Mouse (Mus musculus) ES-E14 (cell line): ENCODE measurements around the gene Arap2. TPM values are rescaled to one million over a fixed set of nuclear protein-coding genes. Genes with fewer than 3 reads are reported as not detected.

ENCODE experiments used
- DNase-seq: peaks from one replicate; pipeline ENCODE4 v3.0.0-alpha.2; 2013; ENCODE audit warnings: low read depth, low spot score
- H3K27ac ChIP-seq: 2 replicates; pipeline ENCODE4 v1.5.1; 2012; ENCODE audit warnings: low read depth, mild to moderate bottlenecking, low read length, moderate library complexity, mixed read lengths; ENCODE audit not compliant: poor library complexity, insufficient read depth, severe bottlenecking
- H3K36me3 ChIP-seq: 2 replicates; pipeline ENCODE4 v1.6.1; 2012; ENCODE audit warnings: mild to moderate bottlenecking, low read length, moderate library complexity, mixed read lengths; ENCODE audit not compliant: control insufficient read depth, poor library complexity, insufficient read depth, severe bottlenecking
- H3K4me1 ChIP-seq, 2 experiments: fragments of 150-350 bp in 1 of 2; sonication (generic) in 1 of 2; 2 replicates each; pipeline ENCODE4 v1.6.1; 2012; ENCODE audit warnings: low read length in 2 of 2, mild to moderate bottlenecking in 1 of 2, mixed read lengths in 1 of 2; ENCODE audit not compliant: control insufficient read depth in 2 of 2, insufficient read depth in 2 of 2, poor library complexity in 1 of 2
- H3K4me3 ChIP-seq, 2 experiments: fragments of 150-350 bp in 1 of 2; sonication (generic) in 1 of 2; 2 replicates each; pipeline ENCODE4 v1.5.1; 2012; ENCODE audit warnings: low read length in 2 of 2, low read depth in 1 of 2, mild to moderate bottlenecking in 1 of 2, mixed read lengths in 1 of 2; ENCODE audit not compliant: insufficient read depth in 1 of 2, poor library complexity in 1 of 2, severe bottlenecking in 1 of 2
- H3K9ac ChIP-seq: 2 replicates; pipeline ENCODE4 v1.6.1; 2012; ENCODE audit warnings: low read depth, mild to moderate bottlenecking, low read length, mixed read lengths; ENCODE audit not compliant: poor library complexity, insufficient read depth, severe bottlenecking
- H3K9me3 ChIP-seq: fragments of 150-350 bp; sonication (generic); 2 replicates; pipeline ENCODE4 v1.6.1; 2012; ENCODE audit warnings: low read depth, mild to moderate bottlenecking, low read length; ENCODE audit not compliant: control insufficient read depth, insufficient read depth
- CHD2 ChIP-seq: IDR thresholded peaks from 2 replicates; pipeline ENCODE4 v1.6.1; 2014; ENCODE audit warnings: mild to moderate bottlenecking, low read depth, low read length, inconsistent platforms
- HCFC1 ChIP-seq: IDR thresholded peaks from 2 replicates; pipeline ENCODE4 v1.6.1; 2012; ENCODE audit warnings: low read length, inconsistent platforms, borderline replicate concordance; ENCODE audit not compliant: insufficient read depth
- MAFK ChIP-seq: IDR thresholded peaks from 2 replicates; pipeline ENCODE4 v1.6.1; 2014; ENCODE audit warnings: mild to moderate bottlenecking, low read depth, low read length, inconsistent platforms; ENCODE audit not compliant: insufficient read depth
- ZC3H11A ChIP-seq: IDR thresholded peaks from 2 replicates; pipeline ENCODE4 v1.6.1; 2012; ENCODE audit warnings: low read depth, mild to moderate bottlenecking, inconsistent platforms, low read length, borderline replicate concordance
- ZNF384 ChIP-seq: IDR thresholded peaks from 2 replicates; pipeline ENCODE4 v1.6.1; 2012; ENCODE audit warnings: low read depth, low read length, inconsistent platforms
- in situ Hi-C, 2 experiments: fragments of 600-800 bp; cut with MboI; formaldehyde crosslinking; loops; one replicate each; pipeline ENCODE4 v1.15.1; 2025; ENCODE audit warnings: low sequenced_read_pairs in 2 of 2, inconsistent platforms in 1 of 2; ENCODE audit not compliant: unreplicated experiment in 2 of 2
- total RNA-seq: library from RNA; depleted of rRNA; stranded (reverse); fragments of 300-350 nt; gene quantifications from 2 replicates; pipeline ENCODE4 v1.2.3, GENCODE M21; 2012

Gene Arap2
- total RNA-seq, 1 experiment = 11.1 TPM

GRCm38 (mm10) chr5:62760791-62761504 lies 5.0 kb downstream of the Arap2 start:
- no peaks in the 10 kb centered on the region for H3K9me3 ChIP-seq
- H3K27ac ChIP-seq = no peak overlapping the region

GRCm38 (mm10) chr5:62755808-62756527 lies 10.0 kb downstream of the Arap2 start:
- TF ChIP-seq CHD2 = no peak
- H3K27ac ChIP-seq = no peak overlapping the region
- H3K4me1 ChIP-seq = no peaks in the 10 kb centered on the region
- H3K36me3 ChIP-seq = no peaks in the 10 kb centered on the region
- no peaks in the 10 kb centered on the region for H3K9me3 ChIP-seq
- in situ Hi-C loops = no loop called here
- H3K4me3 ChIP-seq = no peak overlapping the region
- no peak for DNase-seq
- H3K9ac ChIP-seq = no peak overlapping the region

More at GRCm38 (mm10) chr5:62760791-62761504, 5.0 kb downstream of the Arap2 start:
- in situ Hi-C loops = no loop called here
- no peak for TF ChIP-seq CHD2
- no peak for TF ChIP-seq MAFK
- TF ChIP-seq ZNF384 = no peak
- TF ChIP-seq HCFC1 = no peak
- TF ChIP-seq ZC3H11A = no peak
- H3K4me1 ChIP-seq = peaks cover 2% of the 10 kb centered on the region in 2 experiments; a peak in 1 of 4 replicates
- no peak overlapping the region for H3K4me3 ChIP-seq
- no peaks in the 10 kb centered on the region for H3K36me3 ChIP-seq
- no peak for DNase-seq
- no peak overlapping the region for H3K9ac ChIP-seq

DNA sequence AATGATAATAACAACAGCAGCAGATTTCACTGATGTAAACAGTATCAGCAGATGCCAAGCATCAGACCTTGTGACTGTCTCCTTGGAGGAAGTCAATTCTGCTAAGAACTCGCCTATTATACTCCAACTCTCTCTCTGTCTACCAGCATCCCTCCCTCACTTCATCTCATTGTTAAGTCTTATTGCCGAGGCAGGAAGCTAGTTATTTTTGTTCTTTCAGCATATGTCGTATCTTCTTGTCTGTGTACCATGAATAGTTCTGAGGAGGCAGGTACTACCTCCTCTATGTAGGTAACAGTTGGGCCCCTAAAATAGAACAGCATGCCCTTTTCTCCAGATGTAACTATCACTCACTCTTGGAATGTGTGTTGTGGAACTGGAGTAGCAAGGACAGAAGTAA lies 13.0 kb downstream of the Arap2 start:
- Histone ChIP-seq H3K4me3 (no peak overlapping the region), H3K9me3 (no peaks in the 10 kb centered on the region), H3K4me1 (no peaks in the 10 kb centered on the region), H3K9ac (no peak overlapping the region), H3K36me3 (no peaks in the 10 kb centered on the region), H3K27ac (no peak overlapping the region)
- in situ Hi-C loops = no loop called here
- DNase-seq = no peak
- TF ChIP-seq HCFC1 = no peak

DNA sequence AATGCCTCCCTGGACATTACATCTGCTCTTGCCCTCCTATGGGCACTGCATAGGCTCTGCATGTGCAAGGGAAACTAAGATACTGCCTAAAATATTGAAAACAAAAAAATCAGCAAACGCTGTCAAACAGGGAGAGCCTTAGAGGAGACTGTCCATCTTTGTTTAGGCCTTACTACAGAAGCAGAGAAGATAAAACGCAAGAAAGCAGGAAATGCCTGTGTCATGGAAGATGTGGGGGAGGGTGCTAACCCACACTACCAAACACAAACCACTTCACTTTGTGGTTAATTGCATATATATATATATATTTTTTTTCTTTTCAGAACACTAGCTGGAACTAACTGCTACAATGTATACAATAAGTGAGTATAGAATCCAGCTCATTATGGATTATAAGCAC lies 14.3 kb downstream of the Arap2 start:
- Histone ChIP-seq H3K4me1 (no peaks in the 10 kb centered on the region), H3K4me3 (no peak overlapping the region), H3K27ac (no peak overlapping the region), H3K9ac (no peak overlapping the region), H3K36me3 (no peaks in the 10 kb centered on the region), H3K9me3 (no peaks in the 10 kb centered on the region)
- no peak for TF ChIP-seq ZNF384
- DNase-seq = no peak
- in situ Hi-C loops = no loop called here

DNA sequence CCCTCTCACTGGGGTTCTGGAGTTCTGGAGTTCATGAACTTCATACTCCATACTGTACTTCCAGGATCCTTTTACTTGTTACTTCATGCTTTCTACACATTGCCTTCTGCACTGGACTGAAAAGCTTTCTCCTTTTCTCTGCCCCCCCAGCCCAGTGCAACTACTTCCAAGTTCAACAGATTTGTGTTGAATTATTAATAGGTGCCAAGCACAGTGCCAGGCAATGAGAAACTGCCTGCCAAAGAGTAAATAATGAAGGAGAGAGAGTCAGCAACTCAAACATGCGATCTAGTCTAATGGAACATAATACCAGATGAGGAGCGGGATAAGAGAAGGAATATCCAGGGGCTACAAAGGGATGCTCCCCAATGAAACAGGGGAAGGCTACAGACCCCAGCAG lies 17.8 kb downstream of the Arap2 start:
- H3K36me3 ChIP-seq = no peaks in the 10 kb centered on the region
- TF ChIP-seq MAFK (no peak), ZC3H11A (no peak), ZNF384 (no peak), HCFC1 (no peak), CHD2 (no peak)
- H3K4me1 ChIP-seq = no peaks in the 10 kb centered on the region
- in situ Hi-C loops = no loop called here
- H3K4me3 ChIP-seq = no peak overlapping the region
- no peak overlapping the region for H3K27ac ChIP-seq
- DNase-seq = no peak
- H3K9me3 ChIP-seq = no peaks in the 10 kb centered on the region
- H3K9ac ChIP-seq = no peak overlapping the region
